Mouse (Mus musculus) myocyte (in vitro differentiated cells): ENCODE measurements around the gene Rad51b. TPM values are rescaled to one million over a fixed set of nuclear protein-coding genes. Genes with fewer than 3 reads are reported as not detected.

ENCODE experiments used
- H3K27me3 ChIP-seq: one replicate; pipeline ENCODE4 v1.6.1; 2011; ENCODE audit not compliant: control insufficient read depth, insufficient read depth, insufficient read length
- H3K36me3 ChIP-seq: one replicate; pipeline ENCODE4 v1.6.1; 2011; ENCODE audit not compliant: control insufficient read depth, insufficient read depth
- H3K4me2 ChIP-seq: one replicate; pipeline ENCODE4 v1.6.1; 2011; ENCODE audit warnings: low read depth, control low read depth
- H3K4me3 ChIP-seq: one replicate; pipeline ENCODE4 v1.5.1; 2011; ENCODE audit warnings: mild to moderate bottlenecking, control low read depth, moderate library complexity
- H3K79me2 ChIP-seq: one replicate; pipeline ENCODE4 v1.6.1; 2011; ENCODE audit not compliant: control insufficient read depth, insufficient read depth
- H3ac ChIP-seq: one replicate; pipeline ENCODE4 v1.6.1; 2011; ENCODE audit not compliant: control insufficient read depth, insufficient read length
- CEBPB ChIP-seq: IDR thresholded peaks from 2 replicates; pipeline ENCODE4 v1.6.1; 2011; ENCODE audit warnings: mild to moderate bottlenecking, moderate library complexity; ENCODE audit not compliant: poor library complexity, insufficient read depth, severe bottlenecking
- E2F4 ChIP-seq: IDR thresholded peaks from one replicate; pipeline ENCODE4 v1.6.1; 2011; ENCODE audit warnings: mild to moderate bottlenecking, control low read depth, moderate library complexity; ENCODE audit not compliant: insufficient read depth
- MAX ChIP-seq: IDR thresholded peaks from one replicate; pipeline ENCODE4 v1.6.1; 2011; ENCODE audit warnings: low read depth, mild to moderate bottlenecking, control low read depth
- MYOD1 ChIP-seq, 3 experiments: IDR thresholded peaks; one replicate each; pipeline ENCODE4 v1.6.1; 2011; ENCODE audit warnings: control low read depth in 2 of 3, low read depth in 2 of 3, mild to moderate bottlenecking in 2 of 3, moderate library complexity in 1 of 3; ENCODE audit not compliant: insufficient read length in 2 of 3, control insufficient read depth in 1 of 3
- MYOG ChIP-seq, 3 experiments: IDR thresholded peaks; one replicate each; pipeline ENCODE4 v1.6.1; 2011; ENCODE audit warnings: control low read depth in 2 of 3, low read depth in 2 of 3, mild to moderate bottlenecking in 2 of 3; ENCODE audit not compliant: insufficient read length in 2 of 3, control insufficient read depth in 1 of 3, insufficient read depth in 1 of 3
- POLR2A ChIP-seq: IDR thresholded peaks from one replicate; pipeline ENCODE4 v1.6.1; 2011; ENCODE audit warnings: low read depth, mild to moderate bottlenecking, control low read depth, moderate library complexity; ENCODE audit not compliant: insufficient read length
- POLR2AphosphoS2 ChIP-seq: IDR thresholded peaks from one replicate; pipeline ENCODE4 v1.6.1; 2011; ENCODE audit warnings: low read depth, control low read depth; ENCODE audit not compliant: insufficient read length
- REST ChIP-seq: IDR thresholded peaks from one replicate; pipeline ENCODE4 v1.6.1; 2011; ENCODE audit warnings: mild to moderate bottlenecking, control low read depth, moderate library complexity; ENCODE audit not compliant: insufficient read depth, insufficient read length
- SRF ChIP-seq: IDR thresholded peaks from one replicate; pipeline ENCODE4 v1.6.1; 2011; ENCODE audit warnings: low read depth; ENCODE audit not compliant: control insufficient read depth, insufficient read length
- TCF12 ChIP-seq: IDR thresholded peaks from one replicate; pipeline ENCODE4 v1.6.1; 2011; ENCODE audit warnings: mild to moderate bottlenecking, control low read depth; ENCODE audit not compliant: poor library complexity, insufficient read depth, severe bottlenecking
- TCF3 ChIP-seq: IDR thresholded peaks from one replicate; pipeline ENCODE4 v1.6.1; 2011; ENCODE audit warnings: low read depth, control low read depth; ENCODE audit not compliant: insufficient read length
- USF1 ChIP-seq: IDR thresholded peaks from one replicate; pipeline ENCODE4 v1.6.1; 2011; ENCODE audit warnings: low read depth, mild to moderate bottlenecking, control low read depth, moderate library complexity
- polyA plus RNA-seq: library from polyadenylated mRNA; unstranded; fragments of >200 nt; fragmentation: generic; extraction: Trizol; gene quantifications from one replicate; pipeline ENCODE4 v1.2.1, GENCODE M21; 2012; ENCODE audit warnings: missing spikeins

Gene Rad51b
- polyA plus RNA-seq, 1 experiment: 1.8 TPM

DNA sequence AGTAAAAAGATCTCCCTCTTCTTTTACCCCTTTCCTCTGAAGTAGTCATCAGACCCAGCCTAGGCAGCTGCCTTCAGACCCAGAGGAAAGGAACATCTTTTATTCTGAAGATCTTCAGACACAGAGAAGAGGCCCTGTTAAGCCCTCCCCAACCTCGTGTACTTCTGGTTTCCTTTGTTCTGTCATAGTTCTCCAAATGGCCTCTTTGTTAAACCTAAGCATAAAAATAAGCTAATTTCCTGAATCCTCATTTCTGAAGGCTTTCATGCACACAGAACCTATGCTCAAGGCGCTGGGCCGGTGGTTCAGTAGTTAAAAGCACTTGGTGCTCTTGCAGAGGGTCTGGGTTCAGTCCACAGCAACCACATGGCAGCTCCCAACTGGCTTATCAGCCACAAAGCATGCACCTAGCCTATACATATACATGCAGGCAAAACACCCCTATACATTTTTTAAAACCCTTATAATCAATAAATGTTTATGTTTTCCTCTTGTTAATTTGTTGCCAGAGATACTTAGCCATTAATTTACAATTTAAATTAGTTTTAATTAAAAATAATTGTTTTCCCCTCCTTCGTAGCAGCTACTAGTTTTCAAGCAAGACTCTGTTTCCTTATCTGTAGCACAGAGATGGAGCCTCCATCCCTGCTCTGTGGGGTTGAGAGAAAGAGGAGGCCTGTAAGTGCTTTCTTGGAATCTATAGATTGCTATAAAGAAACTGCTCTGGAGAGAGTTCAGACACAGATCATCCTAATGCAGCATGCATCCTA lies 330.5 kb downstream of the Rad51b start:
- no peak overlapping the region for H3ac ChIP-seq
- no peaks in the 10 kb centered on the region for H3K79me2 ChIP-seq

GRCm38 (mm10) chr12:79628121-79628774 lies 331.2 kb downstream of the Rad51b start:
- no peaks in the 10 kb centered on the region for H3K36me3 ChIP-seq
- H3K4me3 ChIP-seq: no peak overlapping the region
- TF ChIP-seq E2F4 (no peak), TCF3 (no peak), MYOG (IDR thresholded peaks at IDR 0.05; ENCODE audit: control insufficient read depth in 1 of 3, insufficient read depth in 1 of 3, insufficient read length in 2 of 3, low read depth in 2 of 3) (no peak), REST (no peak), USF1 (no peak), POLR2AphosphoS2 (no peak), POLR2A (no peak), TCF12 (no peak), MYOD1 (IDR thresholded peaks at IDR 0.05; ENCODE audit: control insufficient read depth in 1 of 3, insufficient read length in 2 of 3, low read depth in 2 of 3) (no peak), MAX (no peak), CEBPB (no peak), SRF (no peak)
- H3K4me2 ChIP-seq: no peak overlapping the region
- H3ac ChIP-seq: no peak overlapping the region
- no peaks in the 10 kb centered on the region for H3K27me3 ChIP-seq
- H3K79me2 ChIP-seq: no peaks in the 10 kb centered on the region

More for the DNA sequence above, 330.5 kb downstream of the Rad51b start:
- TF ChIP-seq TCF12 (no peak), POLR2AphosphoS2 (no peak), SRF (no peak)
- Histone ChIP-seq H3K27me3 (no peaks in the 10 kb centered on the region), H3K4me2 (no peak overlapping the region), H3K36me3 (no peaks in the 10 kb centered on the region), H3K4me3 (no peak overlapping the region)

GRCm38 (mm10) chr12:79629945-79630850 lies 333.1 kb downstream of the Rad51b start:
- TF ChIP-seq E2F4: no peak
- no peaks in the 10 kb centered on the region for H3K27me3 ChIP-seq
- H3K4me2 ChIP-seq: no peak overlapping the region
- H3ac ChIP-seq: no peak overlapping the region
- no peak overlapping the region for H3K4me3 ChIP-seq
- H3K36me3 ChIP-seq: no peaks in the 10 kb centered on the region
- no peaks in the 10 kb centered on the region for H3K79me2 ChIP-seq

DNA sequence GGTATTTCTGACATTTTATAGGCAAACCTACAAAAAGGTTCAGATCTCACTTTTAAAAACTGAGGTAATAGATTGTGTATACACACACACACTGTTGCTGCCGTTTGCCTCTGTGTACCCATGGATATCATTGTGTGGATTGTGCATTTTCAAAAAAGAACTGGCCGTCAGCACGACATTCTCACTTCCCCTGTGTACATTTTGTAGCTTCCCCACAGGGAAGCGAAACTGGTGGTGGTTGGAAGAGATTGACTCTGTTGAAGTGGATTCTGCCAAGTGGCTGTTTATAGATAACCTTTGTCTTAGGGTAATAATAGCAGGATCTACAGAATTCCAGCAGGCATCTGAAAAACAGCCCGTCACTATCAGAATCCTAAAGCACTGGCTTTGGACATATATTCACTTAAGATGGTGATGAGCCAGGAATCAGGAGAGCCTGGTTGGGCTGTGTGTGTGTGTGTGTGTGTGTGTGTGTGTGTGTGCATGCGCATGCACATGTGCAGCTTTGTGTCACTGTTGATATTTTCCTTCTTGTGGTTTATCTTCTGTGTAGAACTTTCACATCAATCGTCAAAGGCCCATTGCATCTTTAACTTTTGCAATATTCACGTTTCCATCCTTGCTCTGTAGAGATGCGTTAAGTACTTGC lies 336.5 kb downstream of the Rad51b start:
- H3K27me3 ChIP-seq: no peaks in the 10 kb centered on the region
- TF ChIP-seq REST (no peak), POLR2AphosphoS2 (no peak), CEBPB (no peak), USF1 (no peak), MYOG (IDR thresholded peaks at IDR 0.05; ENCODE audit: control insufficient read depth in 1 of 3, insufficient read depth in 1 of 3, insufficient read length in 2 of 3, low read depth in 2 of 3) (no peak), TCF3 (no peak), POLR2A (no peak), MYOD1 (IDR thresholded peaks at IDR 0.05; ENCODE audit: control insufficient read depth in 1 of 3, insufficient read length in 2 of 3, low read depth in 2 of 3) (no peak), TCF12 (no peak), SRF (no peak), MAX (no peak), E2F4 (no peak)
- H3K4me2 ChIP-seq: no peak overlapping the region

More for the DNA sequence above, 336.5 kb downstream of the Rad51b start:
- Histone ChIP-seq H3K4me3 (no peak overlapping the region), H3K79me2 (no peaks in the 10 kb centered on the region), H3ac (no peak overlapping the region), H3K36me3 (no peaks in the 10 kb centered on the region)
